Mouse (Mus musculus): ENCODE results near the gene Pex5.

Pex5 gene

DNA sequence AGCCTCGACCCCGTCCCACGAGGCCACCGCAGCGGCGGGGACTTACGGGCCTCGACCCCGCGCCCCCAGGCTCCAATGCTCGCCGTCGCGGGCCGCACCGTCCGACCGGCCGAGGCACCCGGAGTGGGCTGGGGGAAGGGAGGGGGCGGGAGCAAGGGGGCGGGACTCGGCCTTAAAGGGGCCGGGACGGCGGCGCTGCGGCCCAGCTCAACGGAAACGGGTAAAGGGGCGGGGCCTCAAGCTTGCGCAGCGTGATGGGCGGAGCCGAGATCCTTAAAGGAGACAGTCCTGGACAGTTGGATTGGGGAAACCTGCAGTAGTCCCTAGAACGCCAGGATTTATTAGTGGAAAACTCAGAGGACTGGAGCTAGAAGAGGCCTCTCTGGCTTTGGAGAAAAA, at the start of gene Pex5:
Pex5 (minus strand) TSS at position 141 of the 399 bp plus-strand sequence.
- no peak for TF ChIP-seq GATA4 (IDR thresholded peaks at IDR 0.05; ENCODE audit: insufficient replicate concordance, low read length)

GRCm38 (mm10) chr6:124463881-124464291, 49.0 kb upstream of the Pex5 start:
- no peak for TF ChIP-seq GATA4 (IDR thresholded peaks at IDR 0.05; ENCODE audit: insufficient replicate concordance, low read length)

- TF ChIP-seq GATA4 (IDR thresholded peaks at IDR 0.05; ENCODE audit: insufficient replicate concordance, low read length), result no peak
Observed at GRCm38 (mm10) chr6:124459388-124459787, 44.5 kb upstream of the Pex5 start.

DNA sequence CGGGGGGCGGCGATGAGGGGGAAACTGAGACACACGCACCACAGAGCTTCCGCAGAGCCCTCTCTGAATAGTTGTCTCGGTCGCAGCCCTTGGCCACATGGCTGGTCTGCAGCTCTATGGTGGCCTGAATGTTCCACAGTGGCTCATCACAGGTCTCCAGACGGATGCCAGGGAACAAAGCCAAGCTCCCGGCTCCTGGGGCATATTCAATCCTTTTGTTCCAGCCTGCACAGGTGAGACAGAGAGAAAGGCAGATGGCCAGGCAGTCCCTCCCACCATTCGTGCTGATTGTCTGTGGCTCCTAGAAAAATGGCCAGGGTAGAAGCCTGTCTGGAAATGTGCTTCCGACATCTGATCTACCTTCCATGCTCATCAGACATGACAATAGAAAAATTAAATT, 43.6 kb upstream of the Pex5 start:
- TF ChIP-seq GATA4 (IDR thresholded peaks at IDR 0.05; ENCODE audit: insufficient replicate concordance, low read length), result no peak

DNA sequence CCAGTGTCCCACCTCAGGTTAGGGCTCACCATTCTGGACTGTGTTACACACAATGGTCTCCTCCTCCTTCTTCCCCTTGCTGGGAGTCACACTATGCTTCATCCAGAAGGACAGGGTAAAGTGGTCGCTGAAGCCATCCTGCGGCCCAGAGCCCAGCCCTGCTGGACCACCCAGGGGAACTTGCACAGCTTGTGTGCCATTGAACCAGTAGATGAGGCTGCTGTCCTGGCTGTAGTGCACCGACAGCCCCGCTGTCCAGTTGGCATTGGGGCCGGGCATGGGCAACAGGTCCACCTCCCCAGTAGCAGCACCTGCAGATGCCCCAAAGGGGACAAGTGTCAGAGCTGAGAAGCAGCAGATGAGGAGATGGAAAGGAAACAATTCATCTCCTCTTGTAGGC, 43.0 kb upstream of the Pex5 start:
- TF ChIP-seq GATA4 (IDR thresholded peaks at IDR 0.05; ENCODE audit: insufficient replicate concordance, low read length), result no peak

DNA sequence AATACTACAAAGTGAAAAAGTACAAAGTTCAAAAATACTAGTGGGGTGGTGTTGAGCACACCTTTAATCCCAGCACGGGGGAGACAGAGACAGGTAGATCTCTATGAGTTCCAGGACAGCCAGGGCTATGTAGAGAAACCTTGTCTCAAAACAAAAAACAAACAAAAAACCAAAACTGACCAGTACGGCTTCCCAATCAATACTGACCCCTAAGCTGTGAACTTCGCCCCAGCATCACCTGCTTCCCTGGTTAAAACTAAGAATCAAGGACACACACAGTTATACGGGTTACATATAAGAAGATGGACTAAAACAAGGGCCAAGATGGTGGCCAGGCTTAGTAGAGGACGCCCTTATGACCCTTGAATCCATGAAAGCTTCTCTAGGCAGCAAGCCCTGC, 41.4 kb upstream of the Pex5 start:
- no peak for TF ChIP-seq GATA4 (IDR thresholded peaks at IDR 0.05; ENCODE audit: insufficient replicate concordance, low read length)

DNA sequence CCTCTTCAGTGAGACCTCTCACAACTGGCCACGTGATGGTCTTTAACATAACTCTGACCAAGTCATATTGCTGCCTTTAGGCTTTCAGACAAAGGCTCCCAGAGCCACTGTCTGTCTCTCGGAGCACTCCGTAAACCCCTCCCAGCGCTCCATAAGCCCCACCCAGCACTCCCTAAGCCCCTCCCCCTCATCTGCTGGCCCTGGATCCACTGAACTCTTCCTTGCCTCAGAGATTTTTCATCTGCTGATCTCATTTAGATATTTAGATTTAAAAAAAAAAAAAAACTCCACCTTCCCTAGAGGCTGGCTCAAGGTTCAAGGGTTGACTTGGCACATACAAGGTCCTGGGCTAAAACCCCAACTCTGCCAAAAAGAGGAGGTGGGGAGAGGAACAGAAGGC, 38.9 kb upstream of the Pex5 start:
- TF ChIP-seq GATA4 (IDR thresholded peaks at IDR 0.05; ENCODE audit: insufficient replicate concordance, low read length), result no peak

- TF ChIP-seq GATA4 (IDR thresholded peaks at IDR 0.05; ENCODE audit: insufficient replicate concordance, low read length), result no peak
Observed at GRCm38 (mm10) chr6:124451995-124452394, 37.1 kb upstream of the Pex5 start.

GRCm38 (mm10) chr6:124449668-124450383, 35.0 kb upstream of the Pex5 start:
- no peak for TF ChIP-seq GATA4 (IDR thresholded peaks at IDR 0.05; ENCODE audit: insufficient replicate concordance, low read length)

- TF ChIP-seq GATA4 (IDR thresholded peaks at IDR 0.05; ENCODE audit: insufficient replicate concordance, low read length), result no peak
Observed at GRCm38 (mm10) chr6:124448959-124449667, 34.2 kb upstream of the Pex5 start.

- no peak for TF ChIP-seq GATA4 (IDR thresholded peaks at IDR 0.05; ENCODE audit: insufficient replicate concordance, low read length)
Observed at GRCm38 (mm10) chr6:124448186-124448852, 33.5 kb upstream of the Pex5 start.

- no peak for TF ChIP-seq GATA4 (IDR thresholded peaks at IDR 0.05; ENCODE audit: insufficient replicate concordance, low read length)
Observed at GRCm38 (mm10) chr6:124447356-124447755, 32.5 kb upstream of the Pex5 start.

DNA sequence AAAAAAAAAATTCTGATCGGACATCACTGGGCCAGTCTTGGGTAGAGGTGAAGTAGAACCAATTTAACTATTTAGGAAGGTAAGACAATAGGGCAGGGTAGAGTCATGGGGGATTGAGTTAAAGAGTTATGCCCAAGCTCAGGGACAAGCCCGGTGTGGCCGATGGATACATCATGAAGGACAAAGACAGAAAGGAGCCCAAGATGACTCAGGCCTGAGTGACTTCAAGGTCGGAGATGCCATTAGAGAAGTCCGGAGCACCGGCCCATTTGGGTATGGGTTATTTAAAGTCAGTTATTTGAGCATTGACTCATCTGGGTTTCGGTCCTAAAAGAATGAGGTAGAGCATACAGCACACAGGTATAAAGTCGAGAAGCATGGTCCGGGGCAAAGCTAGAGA, 31.6 kb upstream of the Pex5 start:
- TF ChIP-seq GATA4 (IDR thresholded peaks at IDR 0.05; ENCODE audit: insufficient replicate concordance, low read length), result no peak

- TF ChIP-seq GATA4 (IDR thresholded peaks at IDR 0.05; ENCODE audit: insufficient replicate concordance, low read length), result no peak
Observed at GRCm38 (mm10) chr6:124446024-124446423, 31.2 kb upstream of the Pex5 start.

DNA sequence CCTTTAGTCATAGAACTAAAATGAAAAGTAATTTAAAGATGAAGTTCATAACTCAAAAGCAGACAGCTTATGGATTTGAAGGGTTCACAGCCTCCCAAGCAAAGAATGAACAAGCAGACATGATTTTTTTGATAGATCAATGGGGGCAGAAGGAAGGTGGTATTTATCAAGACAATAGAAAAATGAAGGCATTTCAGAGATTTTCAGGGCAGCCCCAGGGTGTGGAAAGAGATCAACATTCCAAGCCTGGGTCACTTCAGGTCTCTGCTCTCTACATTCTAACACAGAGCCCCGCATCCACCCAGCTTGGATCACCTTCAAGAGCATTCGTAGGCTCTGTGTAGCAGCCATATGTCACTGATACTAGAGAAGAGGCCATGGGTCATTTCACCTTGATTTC, 28.5 kb upstream of the Pex5 start:
- TF ChIP-seq GATA4 (IDR thresholded peaks at IDR 0.05; ENCODE audit: insufficient replicate concordance, low read length), result no peak

DNA sequence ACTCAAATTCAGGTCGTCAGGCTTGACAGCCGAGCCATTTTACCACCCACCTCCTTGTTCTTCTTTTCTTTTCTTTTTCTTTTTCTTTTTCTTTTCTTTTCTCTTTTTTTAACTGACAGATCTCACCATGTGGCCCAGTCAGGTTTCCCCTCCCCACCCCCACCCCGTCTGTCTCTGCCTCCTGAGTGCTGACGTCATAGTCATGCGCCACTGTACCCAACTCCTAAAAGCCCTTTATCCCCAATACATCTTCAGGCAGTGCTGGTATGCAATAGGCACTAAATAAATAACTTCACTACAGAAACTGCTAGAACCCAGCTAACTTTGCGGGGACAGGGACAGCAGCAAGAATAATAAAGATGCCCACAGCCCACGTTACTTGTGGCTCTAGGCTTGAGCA, 21.4 kb upstream of the Pex5 start:
- TF ChIP-seq GATA4 (IDR thresholded peaks at IDR 0.05; ENCODE audit: insufficient replicate concordance, low read length), result no peak

All from liver, adult (tissue).